Mouse (Mus musculus): ENCODE results near the gene Mtmr4.

GRCm38 (mm10) chr11:87611547-87611946, 19.6 kb downstream of the Mtmr4 start:
- TF ChIP-seq POLR2A (IDR thresholded peaks at IDR 0.05; ENCODE audit: low read depth, low read length) (no peak), CTCF (IDR thresholded peaks at IDR 0.05; ENCODE audit: borderline replicate concordance, insufficient read depth, low read length) (no peak)

Data from embryonic fibroblast, embryonic 13.5 days (primary cell).